Mouse (Mus musculus) liver, embryonic 11.5 days (tissue): Measurements from ENCODE around the gene Ighmbp2. TPM values are rescaled to one million over a fixed set of nuclear protein-coding genes. Genes with fewer than 3 reads are reported as not detected.
"Not testable (repeated sequence)": the region's sequence is repeated elsewhere in the genome, so short reads cannot be mapped to it uniquely, and the experiment has no call there.

Experiments
- ATAC-seq: fragments of 200-750 bp; cut with Nextera tagmentation; replicated peaks from 2 replicates; pipeline ENCODE4 v1.8.0; 2017; ENCODE audit warnings: moderate number of reproducible peaks, mild to moderate bottlenecking, moderate TSS enrichment, moderate library complexity; ENCODE audit not compliant: low FRiP score
- DNase-seq: peaks from one replicate; pipeline ENCODE4 v3.0.0-alpha.2; 2017; ENCODE audit warnings: low spot score
- H3K27ac ChIP-seq: fragments of 300-500 bp; sonication (generic); 2 replicates; pipeline ENCODE4 v1.5.1; 2014; ENCODE audit warnings: mild to moderate bottlenecking, low read depth, low read length, control low read depth
- H3K27me3 ChIP-seq: fragments of 300-500 bp; sonication (generic); replicated peaks from 2 replicates; pipeline ENCODE4 v1.6.1; 2014; ENCODE audit warnings: low read length, mixed read lengths; ENCODE audit not compliant: control insufficient read depth, insufficient read depth
- H3K36me3 ChIP-seq: fragments of 300-500 bp; sonication (generic); 2 replicates; pipeline ENCODE4 v1.6.1; 2014; ENCODE audit warnings: mild to moderate bottlenecking, low read length, moderate library complexity, mixed read lengths; ENCODE audit not compliant: control insufficient read depth, insufficient read depth
- H3K4me1 ChIP-seq: fragments of 300-500 bp; sonication (generic); replicated peaks from 2 replicates; pipeline ENCODE4 v1.6.1; 2014; ENCODE audit warnings: low read length, mixed read lengths; ENCODE audit not compliant: control insufficient read depth, insufficient read depth
- H3K4me2 ChIP-seq: fragments of 300-500 bp; sonication (generic); 2 replicates; pipeline ENCODE4 v1.6.1; 2014; ENCODE audit warnings: mild to moderate bottlenecking, control low read depth, moderate library complexity
- H3K4me3 ChIP-seq: fragments of 300-500 bp; sonication (generic); 2 replicates; pipeline ENCODE4 v1.5.1; 2014; ENCODE audit warnings: low read depth, low read length, control low read depth
- H3K9ac ChIP-seq: fragments of 300-500 bp; sonication (generic); 2 replicates; pipeline ENCODE4 v1.6.1; 2014; ENCODE audit warnings: low read depth, low read length, control low read depth
- H3K9me3 ChIP-seq: fragments of 300-500 bp; sonication (generic); 2 replicates; pipeline ENCODE4 v1.6.1; 2016; ENCODE audit warnings: low read length, inconsistent platforms, mixed read lengths; ENCODE audit not compliant: control insufficient read depth
- WGBS: fragments of 180-500 bp; shearing (Covaris S2); extraction: QIAGEN DNeasy Blood & Tissue Kit; methylation state at CpG from one replicate; pipeline ENCODE4 v1.1.7; 2014; 5-methylcytosine and 5-hydroxymethylcytosine counted together
- microRNA-seq: library from miRNA; unstranded; fragments of <30 nt; microRNA quantifications from one replicate; pipeline ENCODE4, GENCODE M21; 2017; ENCODE audit warnings: borderline number of aligned reads
- polyA plus RNA-seq: library from polyadenylated mRNA; unstranded; fragments of >200 nt; fragmentation: Nextera tagmentation; extraction: Ambion mirVana; gene quantifications from 2 replicates; pipeline ENCODE4 v1.2.1, GENCODE M21; 2014

Gene Ighmbp2
- polyA plus RNA-seq, 1 experiment from 2014 or later = 8.8 TPM

DNA sequence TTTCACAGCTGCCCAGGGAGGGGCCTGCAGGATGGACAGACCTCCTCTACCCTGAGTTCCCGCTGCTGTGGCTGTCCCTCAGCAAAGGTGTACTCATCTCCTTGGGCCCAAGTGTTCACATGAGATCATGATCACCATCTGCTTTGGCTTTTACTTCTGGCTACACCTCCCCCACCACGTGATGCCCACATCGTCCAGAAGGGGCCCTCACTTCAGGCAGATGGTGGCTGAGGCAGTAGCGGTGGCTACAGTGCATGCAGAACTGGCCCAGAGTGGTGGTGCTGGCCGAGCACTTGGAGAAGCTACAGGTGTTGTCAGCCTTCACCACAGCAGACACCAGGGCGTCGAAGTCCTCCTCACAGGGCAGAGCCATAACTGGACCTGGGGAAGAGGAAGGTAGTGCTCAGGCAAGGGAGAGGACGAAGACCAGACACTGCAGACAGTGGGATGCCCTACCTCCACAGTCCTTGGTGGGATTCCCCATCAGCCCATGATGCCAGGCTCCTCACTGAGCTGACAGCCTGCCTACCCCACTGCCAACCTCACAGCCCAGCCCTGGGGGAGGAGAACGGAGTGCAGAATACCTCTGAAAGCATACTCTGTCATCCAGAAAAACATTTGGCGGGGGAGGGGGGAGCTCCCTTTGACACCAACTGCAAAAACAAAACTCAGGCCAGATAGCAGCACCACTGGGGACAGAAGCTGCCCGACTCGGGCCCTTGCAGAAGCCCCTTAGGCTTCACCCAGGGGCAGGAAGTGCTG is 20.9 kb downstream of the Ighmbp2 start:
- H3K4me2 ChIP-seq = no peak overlapping the region
- no peak overlapping the region for H3K4me3 ChIP-seq
- WGBS = 87% methylated on average over 12 of the region's 12 CpGs
- no peak overlapping the region for H3K9ac ChIP-seq
- no peaks in the 10 kb centered on the region for H3K27me3 ChIP-seq
- H3K27ac ChIP-seq = no peak overlapping the region
- H3K9me3 ChIP-seq = no peaks in the 10 kb centered on the region
- ATAC-seq (no peak), DNase-seq (peak; percentile 26)
- H3K36me3 ChIP-seq = peaks cover 21% of the 10 kb centered on the region
- H3K4me1 ChIP-seq = no peaks in the 10 kb centered on the region

DNA sequence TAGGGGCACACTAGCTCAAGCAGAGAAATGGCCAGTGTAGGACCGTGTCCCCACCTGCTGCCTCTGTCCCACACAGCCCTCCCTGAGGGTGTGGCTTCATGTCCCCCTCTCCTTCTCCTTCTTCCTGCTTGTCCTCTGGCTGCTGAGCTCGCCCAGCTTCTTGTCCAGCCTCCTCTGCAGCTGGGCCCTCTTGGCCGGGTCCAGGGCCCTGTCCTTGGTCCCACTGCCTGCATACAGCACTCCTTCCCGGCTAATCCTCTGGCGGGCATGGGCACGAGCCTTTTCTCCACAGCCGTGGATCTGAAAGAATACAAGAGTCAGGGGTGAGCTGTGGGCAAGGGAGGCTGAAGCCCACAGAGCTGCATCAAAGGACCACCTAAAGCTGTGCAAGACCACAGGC is 21.5 kb downstream of the Ighmbp2 start:
- Histone ChIP-seq H3K4me3 (no peak overlapping the region), H3K9me3 (no peaks in the 10 kb centered on the region), H3K27ac (no peak overlapping the region), H3K9ac (no peak overlapping the region), H3K27me3 (no peaks in the 10 kb centered on the region), H3K4me1 (no peaks in the 10 kb centered on the region), H3K4me2 (no peak overlapping the region), H3K36me3 (peaks cover 17% of the 10 kb centered on the region)
- ATAC-seq (no peak), DNase-seq (no peak)
- 79% methylated on average over 7 of the region's 7 CpGs for WGBS

DNA sequence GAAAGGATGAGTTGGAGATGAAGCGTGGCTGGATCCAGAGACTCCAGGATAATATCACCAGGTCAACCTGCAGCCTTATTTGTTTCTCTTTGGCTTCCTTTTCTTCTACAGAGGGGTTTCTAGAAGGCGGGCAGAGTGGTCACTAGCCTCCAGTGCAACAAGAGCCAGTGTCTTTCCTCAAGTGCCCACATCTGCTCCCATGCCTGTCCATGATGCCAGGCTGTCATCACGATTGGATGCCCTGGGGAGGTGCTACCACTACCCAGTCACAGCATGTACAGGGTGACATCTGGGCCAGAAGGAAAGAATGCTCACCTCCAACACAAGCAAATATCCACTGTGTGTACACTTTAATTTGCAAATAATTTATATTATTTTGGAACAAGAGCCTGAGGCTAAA is 22.2 kb downstream of the Ighmbp2 start:
- Histone ChIP-seq H3K9me3 (no peaks in the 10 kb centered on the region), H3K4me2 (no peak overlapping the region), H3K4me3 (no peak overlapping the region), H3K4me1 (no peaks in the 10 kb centered on the region), H3K36me3 (peaks cover 17% of the 10 kb centered on the region), H3K9ac (no peak overlapping the region), H3K27ac (no peak overlapping the region), H3K27me3 (no peaks in the 10 kb centered on the region)
- DNase-seq (no peak), ATAC-seq (no peak)
- 88% methylated on average over 3 of the region's 3 CpGs for WGBS

DNA sequence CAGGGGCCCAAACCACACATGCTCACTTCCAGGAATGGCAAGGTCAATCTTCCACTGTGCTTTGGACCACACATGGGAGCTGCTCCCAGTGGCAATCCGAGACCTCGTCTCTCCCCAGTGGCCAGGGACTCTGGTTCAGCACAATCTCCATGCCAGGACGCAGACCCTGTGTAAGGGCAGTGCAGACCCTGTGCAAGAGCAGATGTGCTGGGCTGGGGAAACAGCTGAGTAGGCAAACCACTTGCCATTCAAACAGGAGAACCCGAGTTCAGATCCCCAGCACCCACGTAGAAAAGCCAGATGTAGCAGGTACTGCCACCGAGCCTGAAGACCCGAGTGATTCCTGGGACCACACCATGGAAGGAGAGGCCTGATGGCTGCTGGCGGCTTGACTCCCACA is 22.8 kb downstream of the Ighmbp2 start:
- ATAC-seq (no peak), DNase-seq (peak; percentile 30)
- Histone ChIP-seq H3K4me1 (no peaks in the 10 kb centered on the region), H3K4me2 (no peak overlapping the region), H3K4me3 (no peak overlapping the region), H3K9ac (no peak overlapping the region), H3K27me3 (no peaks in the 10 kb centered on the region), H3K27ac (no peak overlapping the region), H3K9me3 (no peaks in the 10 kb centered on the region), H3K36me3 (peaks cover 17% of the 10 kb centered on the region)
- 92% methylated on average over 8 of the region's 8 CpGs for WGBS

DNA sequence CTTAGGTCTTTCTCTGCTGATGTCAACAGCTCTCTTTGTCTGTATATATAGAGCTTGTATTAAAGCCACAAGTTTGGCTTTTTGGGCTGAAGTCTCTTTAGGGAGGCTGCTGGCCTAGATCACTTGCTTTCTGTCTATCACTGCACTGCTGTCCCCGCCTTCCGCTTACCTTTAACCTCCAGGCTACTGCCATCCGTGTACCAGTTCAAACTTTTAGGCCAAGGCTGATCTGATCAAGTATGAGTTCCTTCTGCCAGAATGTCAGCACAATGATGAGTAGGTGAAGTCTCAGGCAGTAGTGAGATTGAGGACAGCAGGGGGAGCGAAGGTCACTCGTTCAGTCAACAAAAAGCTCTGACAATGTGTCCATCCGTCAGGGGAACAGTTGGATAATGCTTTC is 57.6 kb downstream of the Ighmbp2 start:
- not testable (repeated sequence) for ATAC-seq, H3K4me2 ChIP-seq, H3K4me3 ChIP-seq, H3K9ac ChIP-seq, H3K4me1 ChIP-seq, H3K27me3 ChIP-seq, DNase-seq, H3K36me3 ChIP-seq, H3K9me3 ChIP-seq, H3K27ac ChIP-seq
- WGBS = 73% methylated on average over 4 of the region's 6 CpGs

DNA sequence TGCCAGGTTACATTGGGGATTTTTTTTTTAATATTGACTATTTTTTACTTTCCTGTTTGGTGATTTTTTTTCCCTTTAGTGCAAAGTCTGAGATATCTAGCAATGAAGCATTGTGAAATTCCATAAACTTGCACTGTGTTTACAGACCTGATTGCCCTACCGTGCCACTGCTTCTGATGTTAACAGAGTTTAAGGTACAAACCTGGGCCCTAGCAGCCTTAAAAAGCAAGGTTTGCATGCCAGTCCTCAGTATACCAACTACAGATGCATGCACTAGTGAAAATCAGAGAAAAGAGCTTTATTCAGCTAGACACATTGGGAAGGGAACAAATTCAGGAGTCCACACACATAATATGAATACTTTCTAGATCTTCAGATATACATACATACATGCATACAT is 67.9 kb downstream of the Ighmbp2 start:
- not testable (repeated sequence) for H3K27me3 ChIP-seq, H3K4me1 ChIP-seq, H3K9ac ChIP-seq, H3K27ac ChIP-seq, ATAC-seq, DNase-seq, H3K9me3 ChIP-seq, H3K4me2 ChIP-seq, H3K4me3 ChIP-seq, H3K36me3 ChIP-seq
- 67% methylated on average over 1 of the region's 1 CpGs for WGBS

Small RNAs within 50 kb of the gene (microRNA-seq; reads per million reads assigned to microRNA genes)
- gene Mir6984 = not detected

Other genes starting within 250 kb of the Ighmbp2 start
- 154 and 156 TPM in 2 replicates for gene Mrpl21, start 116 bp downstream of the Ighmbp2 start, polyA plus RNA-seq
- 15.0 and 15.8 TPM in 2 replicates for gene Cpt1a, start 39.3 kb upstream of the Ighmbp2 start, polyA plus RNA-seq
- 0.41 and 0.55 TPM in 2 replicates for gene Tesmin, start 105.8 kb upstream of the Ighmbp2 start, polyA plus RNA-seq
- 2.1 and 2.6 TPM in 2 replicates for gene Gal, start 131.5 kb upstream of the Ighmbp2 start, polyA plus RNA-seq